Mouse (Mus musculus) G1E (cell line): ENCODE data around the gene Nrxn3.

Experiments used
- CTCF ChIP-seq: IDR thresholded peaks from 2 replicates; pipeline ENCODE4 v1.5.1; 2012; ENCODE audit warnings: low read depth, low read length, inconsistent platforms, mixed read lengths
- GATA1 ChIP-seq: IDR thresholded peaks from 2 replicates; pipeline ENCODE4 v1.6.1; 2012; ENCODE audit warnings: borderline replicate concordance, low read length, inconsistent platforms, mixed read lengths
- POLR2AphosphoS5 ChIP-seq: IDR thresholded peaks from 2 replicates; pipeline ENCODE4 v1.6.1; 2012; ENCODE audit warnings: low read depth, low read length, inconsistent platforms; ENCODE audit not compliant: insufficient replicate concordance
- TAL1 ChIP-seq: conservative IDR thresholded peaks from 2 replicates; pipeline ENCODE4 v1.6.1; 2012; ENCODE audit warnings: low read depth, low read length, inconsistent platforms, mixed read lengths

- TF ChIP-seq CTCF: no peak
- no peak for TF ChIP-seq POLR2AphosphoS5
- TF ChIP-seq GATA1: no peak
- TF ChIP-seq TAL1: no peak
These were observed 24.1 kb downstream of the Nrxn3 start for GRCm38 (mm10) chr12:88746788-88747187.
